Mouse (Mus musculus): Measurements from ENCODE around the gene Pes1. TPM values are rescaled to one million over a fixed set of nuclear protein-coding genes. Genes with fewer than 3 reads are reported as not detected.
A peak's percentile ranks its signal among the peaks of the same experiment; 100 is the strongest.
"Not testable (repeated sequence)": the region's sequence is repeated elsewhere in the genome, so short reads cannot be mapped to it uniquely, and the experiment has no call there.

Gene Pes1
- polyA plus RNA-seq, 1 experiment from 2014 or later = 69.7 TPM

DNA sequence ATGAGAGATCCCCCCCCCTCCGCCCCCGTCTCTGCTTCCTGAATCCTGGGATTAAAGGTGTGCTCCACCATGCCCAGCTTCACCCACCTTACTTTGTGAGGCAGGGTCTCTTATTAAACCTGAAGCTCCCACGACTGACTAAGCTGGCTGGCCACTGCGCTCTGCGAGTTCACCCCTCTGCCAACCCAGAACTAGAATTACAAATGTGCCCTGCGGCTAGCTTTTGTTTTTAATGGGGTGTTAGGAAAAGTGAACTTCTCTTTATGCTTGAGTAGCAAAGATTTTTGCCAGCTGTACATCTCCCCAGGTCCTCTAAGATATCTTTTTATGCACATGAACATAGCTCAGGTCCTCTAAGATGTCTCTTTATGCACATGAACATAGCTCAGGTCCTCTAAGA is 30.1 kb downstream of the Pes1 start:
- no peak for ATAC-seq (ENCODE audit: low FRiP score)
- WGBS = 84% methylated on average over 6 of the region's 6 CpGs
- Histone ChIP-seq H3K4me2 (replicated peaks) (no peak overlapping the region), H3K27me3 (peaks cover 25% of the 10 kb centered on the region), H3K36me3 (no peaks in the 10 kb centered on the region), H3K9me3 (replicated peaks) (no peaks in the 10 kb centered on the region), H3K4me1 (peaks cover 8% of the 10 kb centered on the region), H3K9ac (no peak overlapping the region), H3K4me3 (no peak overlapping the region), H3K27ac (no peak overlapping the region)

DNA sequence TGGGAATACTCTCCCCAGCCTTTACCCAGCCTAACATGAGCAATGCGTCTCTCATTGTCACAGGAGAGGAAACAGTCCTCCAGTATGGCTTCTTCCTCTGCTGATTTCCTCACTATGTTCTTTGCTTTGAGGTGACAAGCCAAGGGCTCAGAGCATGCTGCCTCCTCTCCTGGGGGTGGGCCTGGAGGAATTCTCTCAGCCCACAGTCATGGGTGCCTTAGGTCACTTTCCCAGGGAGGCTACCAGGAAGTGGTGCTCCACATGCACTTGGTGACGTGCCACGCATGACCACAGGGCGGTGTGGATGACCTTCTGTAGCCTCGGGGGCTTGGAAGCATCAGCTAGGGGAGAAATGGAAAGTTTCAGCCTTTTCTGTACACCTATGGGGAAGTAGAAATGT is 31.7 kb downstream of the Pes1 start:
- no peak overlapping the region for H3K4me3 ChIP-seq
- no peaks in the 10 kb centered on the region for H3K36me3 ChIP-seq
- H3K9me3 ChIP-seq (replicated peaks) = no peaks in the 10 kb centered on the region
- no peak overlapping the region for H3K9ac ChIP-seq
- 81% methylated on average over 5 of the region's 5 CpGs for WGBS
- peaks cover 8% of the 10 kb centered on the region for H3K4me1 ChIP-seq
- ATAC-seq (ENCODE audit: low FRiP score) = no peak
- H3K4me2 ChIP-seq (replicated peaks) = no peak overlapping the region
- peaks cover 40% of the 10 kb centered on the region for H3K27me3 ChIP-seq
- H3K27ac ChIP-seq = no peak overlapping the region

DNA sequence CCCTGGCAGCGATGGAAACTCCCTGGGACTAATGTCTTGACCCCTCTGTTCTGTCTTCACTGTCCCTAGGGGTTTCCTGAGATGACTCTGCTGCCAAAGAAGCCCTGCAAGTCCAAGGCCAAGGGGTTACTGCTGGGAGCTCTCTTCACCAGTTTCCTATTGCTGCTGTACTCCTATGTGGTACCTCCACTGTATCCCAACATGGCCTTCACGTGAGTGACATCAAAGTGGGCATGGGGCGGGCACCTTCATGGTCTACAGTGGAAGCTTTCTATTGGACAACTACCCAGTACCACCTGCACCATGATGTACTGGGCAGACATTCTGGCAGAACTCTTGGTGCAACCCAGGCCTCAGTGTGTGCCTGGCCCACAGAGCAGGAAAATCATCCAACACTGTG is 33.1 kb downstream of the Pes1 start:
- no peaks in the 10 kb centered on the region for H3K36me3 ChIP-seq
- WGBS = 90% methylated on average over 3 of the region's 3 CpGs
- H3K9ac ChIP-seq = no peak overlapping the region
- peaks cover 44% of the 10 kb centered on the region for H3K27me3 ChIP-seq
- H3K27ac ChIP-seq = no peak overlapping the region
- H3K4me1 ChIP-seq = peaks cover 8% of the 10 kb centered on the region
- no peak for ATAC-seq (ENCODE audit: low FRiP score)
- H3K4me2 ChIP-seq (replicated peaks) = no peak overlapping the region
- no peak overlapping the region for H3K4me3 ChIP-seq
- H3K9me3 ChIP-seq (replicated peaks) = no peaks in the 10 kb centered on the region

DNA sequence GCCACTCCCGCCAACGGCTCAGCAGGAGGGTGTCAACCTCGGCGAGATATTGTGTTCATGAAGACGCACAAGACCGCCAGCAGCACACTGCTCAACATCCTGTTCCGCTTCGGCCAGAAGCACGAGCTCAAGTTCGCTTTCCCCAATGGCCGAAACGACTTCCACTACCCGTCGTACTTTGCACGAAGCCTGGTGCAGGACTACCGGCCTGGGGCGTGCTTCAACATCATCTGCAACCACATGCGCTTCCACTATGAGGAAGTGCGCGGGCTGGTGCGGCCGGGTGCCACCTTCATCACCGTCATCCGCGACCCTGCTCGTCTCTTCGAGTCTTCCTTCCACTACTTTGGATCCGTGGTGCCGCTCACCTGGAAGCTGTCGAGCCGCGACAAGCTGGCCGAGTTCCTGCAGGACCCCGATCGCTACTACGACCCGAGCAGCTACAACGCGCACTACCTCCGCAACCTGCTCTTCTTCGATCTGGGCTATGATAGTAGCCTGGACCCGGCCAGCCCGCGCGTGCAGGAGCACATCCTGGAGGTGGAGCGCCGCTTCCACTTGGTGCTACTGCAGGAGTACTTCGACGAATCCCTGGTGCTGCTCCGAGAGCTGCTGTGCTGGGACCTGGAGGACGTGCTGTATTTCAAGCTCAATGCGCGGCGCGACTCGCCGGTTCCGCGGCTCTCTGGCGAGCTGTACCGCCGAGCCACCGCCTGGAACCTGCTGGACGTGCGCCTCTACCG is 34.4 kb downstream of the Pes1 start:
- Histone ChIP-seq H3K9me3 (replicated peaks) (no peaks in the 10 kb centered on the region), H3K4me3 (peak overlapping the region; percentile 30), H3K27ac (no peak overlapping the region), H3K9ac (no peak overlapping the region), H3K36me3 (no peaks in the 10 kb centered on the region), H3K4me2 (replicated peaks) (peak overlapping the region; percentile 54), H3K4me1 (peaks cover 8% of the 10 kb centered on the region), H3K27me3 (peaks cover 44% of the 10 kb centered on the region)
- ATAC-seq (ENCODE audit: low FRiP score) = no peak
- WGBS = 6% methylated on average over 66 of the region's 66 CpGs

DNA sequence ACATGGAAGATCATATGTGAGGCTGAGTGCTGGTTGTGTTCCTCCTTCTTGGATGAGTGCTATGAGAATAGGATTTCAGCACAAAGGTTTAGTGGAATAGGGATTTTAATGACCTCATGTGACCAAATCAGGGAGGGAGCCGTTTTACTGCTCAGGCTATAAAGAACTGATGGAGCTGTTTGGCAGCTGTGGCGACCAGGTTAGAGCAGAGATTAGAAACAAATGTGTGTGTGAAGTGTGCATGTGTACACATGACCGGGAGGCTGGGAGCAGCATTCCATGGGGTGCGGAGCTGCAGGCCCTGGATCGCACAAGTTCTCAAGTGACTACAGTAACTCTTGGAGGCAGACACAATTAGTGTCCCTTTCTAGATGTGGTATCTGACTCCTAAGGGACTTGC is 35.8 kb downstream of the Pes1 start:
- no peak overlapping the region for H3K4me3 ChIP-seq
- H3K4me1 ChIP-seq = peaks cover 8% of the 10 kb centered on the region
- no peak overlapping the region for H3K4me2 ChIP-seq (replicated peaks)
- H3K27me3 ChIP-seq = peaks cover 44% of the 10 kb centered on the region
- ATAC-seq (ENCODE audit: low FRiP score) = no peak
- WGBS = 79% methylated on average over 5 of the region's 5 CpGs
- no peak overlapping the region for H3K9ac ChIP-seq
- no peaks in the 10 kb centered on the region for H3K36me3 ChIP-seq
- H3K27ac ChIP-seq = no peak overlapping the region
- no peaks in the 10 kb centered on the region for H3K9me3 ChIP-seq (replicated peaks)

DNA sequence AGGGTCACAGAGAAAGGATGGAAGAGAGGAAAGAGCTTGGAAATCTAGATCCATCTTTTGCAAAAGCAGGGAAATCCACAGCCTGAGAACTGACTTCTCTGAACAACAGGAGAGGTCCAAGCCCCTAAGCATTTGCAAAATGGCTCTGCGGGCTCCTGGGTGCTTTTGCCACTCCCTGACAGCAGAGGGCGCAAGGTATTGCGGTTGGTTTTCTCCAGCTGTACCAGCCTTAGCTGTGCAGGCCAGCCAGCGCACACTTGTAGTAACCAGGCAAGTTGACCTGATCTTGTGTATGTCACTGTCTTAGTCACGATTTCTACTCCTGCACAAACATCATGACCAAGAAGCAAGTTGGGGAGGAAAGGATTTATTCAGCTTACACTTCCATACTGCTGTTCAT is 37.8 kb downstream of the Pes1 start:
- peaks cover 8% of the 10 kb centered on the region for H3K4me1 ChIP-seq
- 9% methylated on average over 5 of the region's 5 CpGs for WGBS
- no peaks in the 10 kb centered on the region for H3K9me3 ChIP-seq (replicated peaks)
- ATAC-seq (ENCODE audit: low FRiP score) = no peak
- no peak overlapping the region for H3K4me2 ChIP-seq (replicated peaks)
- no peak overlapping the region for H3K9ac ChIP-seq
- H3K27me3 ChIP-seq = peaks cover 43% of the 10 kb centered on the region
- H3K27ac ChIP-seq = no peak overlapping the region
- H3K4me3 ChIP-seq = no peak overlapping the region
- H3K36me3 ChIP-seq = no peaks in the 10 kb centered on the region

DNA sequence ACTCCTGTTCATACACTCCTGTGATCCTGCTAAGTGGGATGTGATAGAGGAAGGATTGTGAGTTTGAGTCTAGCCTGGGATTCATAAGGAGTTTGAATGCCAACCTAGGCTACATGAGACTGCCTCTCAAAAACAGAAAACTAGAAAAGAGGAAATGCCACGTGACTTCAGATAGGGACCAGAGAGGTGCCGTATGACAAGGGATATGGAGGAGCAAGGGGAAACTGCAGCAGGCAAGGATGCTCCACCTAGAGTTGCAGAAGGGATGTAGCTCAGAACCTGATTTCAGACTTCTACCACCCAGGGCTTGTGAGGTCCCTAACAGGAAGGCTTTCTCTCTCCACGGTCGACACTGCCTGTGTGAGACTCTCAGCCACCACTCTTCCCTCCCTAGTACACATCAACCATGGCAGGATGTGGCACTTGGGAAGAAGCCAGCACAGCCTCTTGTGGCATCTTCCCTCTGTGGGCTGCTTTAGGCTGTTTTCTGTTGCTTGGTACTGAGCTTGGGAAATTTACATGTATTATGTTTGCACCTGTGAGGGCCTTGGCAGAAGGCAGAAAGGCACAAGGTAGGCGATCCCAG is 41.5 kb downstream of the Pes1 start:
- no peaks in the 10 kb centered on the region for H3K4me1 ChIP-seq
- H3K27ac ChIP-seq = no peak overlapping the region
- no peak for ATAC-seq (ENCODE audit: low FRiP score)
- H3K4me3 ChIP-seq = no peak overlapping the region
- no peak overlapping the region for H3K4me2 ChIP-seq (replicated peaks)
- no peaks in the 10 kb centered on the region for H3K9me3 ChIP-seq (replicated peaks)
- no peaks in the 10 kb centered on the region for H3K36me3 ChIP-seq
- H3K9ac ChIP-seq = no peak overlapping the region
- WGBS = 76% methylated on average over 5 of the region's 5 CpGs
- peaks cover 7% of the 10 kb centered on the region for H3K27me3 ChIP-seq

DNA sequence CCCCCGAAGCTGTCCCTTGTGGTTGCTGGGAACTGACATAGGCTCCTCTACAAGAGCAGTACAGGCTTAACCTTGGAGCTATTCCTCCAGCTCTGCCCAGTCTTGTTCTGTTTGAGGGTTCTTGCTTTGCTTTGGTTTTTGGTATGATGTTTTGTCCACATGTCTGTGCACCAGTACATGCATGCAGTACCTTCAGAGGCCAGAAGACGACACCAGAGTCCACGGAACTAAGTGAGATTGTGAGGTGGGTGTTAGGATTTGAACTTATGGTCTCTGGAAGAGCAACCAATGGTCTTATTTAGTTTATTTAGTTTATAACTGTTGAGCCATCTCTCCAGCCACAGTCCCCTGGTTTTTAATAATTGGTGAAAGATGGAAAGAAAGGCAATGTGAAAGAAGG is 42.7 kb downstream of the Pes1 start:
- Histone ChIP-seq H3K27ac (no peak overlapping the region), H3K36me3 (no peaks in the 10 kb centered on the region), H3K27me3 (no peaks in the 10 kb centered on the region; the same call in 1 of the 2 replicates), H3K9me3 (replicated peaks) (no peaks in the 10 kb centered on the region), H3K4me3 (no peak overlapping the region), H3K4me1 (no peaks in the 10 kb centered on the region), H3K9ac (no peak overlapping the region), H3K4me2 (replicated peaks) (no peak overlapping the region)
- WGBS = 81% methylated on average over 3 of the region's 3 CpGs
- no peak for ATAC-seq (ENCODE audit: low FRiP score)

DNA sequence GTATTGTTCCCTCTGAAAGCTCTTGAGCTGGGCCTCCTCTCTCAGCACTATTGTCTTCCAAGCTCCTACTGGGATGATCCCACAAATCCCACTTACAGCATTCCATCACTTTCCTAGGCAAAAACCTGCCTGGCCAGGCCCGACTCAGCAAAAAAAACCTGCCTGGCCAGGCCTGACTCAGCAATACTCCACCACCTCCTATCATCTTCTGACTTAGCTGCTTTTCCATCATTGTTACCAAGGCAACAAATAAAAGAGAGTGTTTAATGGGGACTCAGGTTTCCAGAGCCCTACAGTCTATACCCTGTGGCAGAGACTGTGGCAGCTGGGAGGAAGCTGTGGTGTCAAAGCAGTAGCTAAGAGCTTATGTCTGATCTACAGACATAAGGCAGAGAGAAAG is 48.8 kb downstream of the Pes1 start:
- Histone ChIP-seq H3K27ac (no peak overlapping the region), H3K36me3 (no peaks in the 10 kb centered on the region), H3K9ac (no peak overlapping the region), H3K4me1 (no peaks in the 10 kb centered on the region), H3K9me3 (replicated peaks) (peaks cover 10% of the 10 kb centered on the region; the same call in 1 of the 2 replicates), H3K4me2 (replicated peaks) (no peak overlapping the region), H3K27me3 (no peaks in the 10 kb centered on the region), H3K4me3 (no peak overlapping the region)
- ATAC-seq (ENCODE audit: low FRiP score) = no peak
- 90% methylated on average over 1 of the region's 1 CpGs for WGBS

DNA sequence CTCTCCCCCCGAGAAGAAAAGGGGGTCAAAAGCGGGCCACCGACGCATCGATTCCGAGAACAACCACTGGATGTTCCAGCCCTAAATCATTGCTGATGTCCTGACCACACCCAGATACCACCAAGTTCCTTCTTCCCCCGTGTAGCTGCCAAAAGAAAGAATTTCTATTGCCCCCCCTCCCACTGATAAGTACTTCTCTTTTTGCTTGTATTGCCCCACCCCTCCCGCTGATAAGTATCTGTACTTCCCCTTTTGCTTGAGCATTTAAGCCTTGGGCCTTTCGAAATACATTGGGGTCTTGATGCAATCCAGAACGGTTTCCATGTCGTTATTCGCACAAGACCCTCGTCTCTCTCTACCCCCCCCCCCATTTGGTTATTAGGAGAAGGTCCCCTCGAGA is 52.0 kb downstream of the Pes1 start:
- not testable (repeated sequence) for H3K4me1 ChIP-seq; ATAC-seq (ENCODE audit: low FRiP score); H3K27ac ChIP-seq; H3K27me3 ChIP-seq; H3K4me3 ChIP-seq; H3K9ac ChIP-seq; H3K4me2 ChIP-seq (replicated peaks); H3K36me3 ChIP-seq
- peaks cover 10% of the 10 kb centered on the region; the same call in 1 of the 2 replicates for H3K9me3 ChIP-seq (replicated peaks)
- WGBS = 94% methylated on average over 14 of the region's 14 CpGs

DNA sequence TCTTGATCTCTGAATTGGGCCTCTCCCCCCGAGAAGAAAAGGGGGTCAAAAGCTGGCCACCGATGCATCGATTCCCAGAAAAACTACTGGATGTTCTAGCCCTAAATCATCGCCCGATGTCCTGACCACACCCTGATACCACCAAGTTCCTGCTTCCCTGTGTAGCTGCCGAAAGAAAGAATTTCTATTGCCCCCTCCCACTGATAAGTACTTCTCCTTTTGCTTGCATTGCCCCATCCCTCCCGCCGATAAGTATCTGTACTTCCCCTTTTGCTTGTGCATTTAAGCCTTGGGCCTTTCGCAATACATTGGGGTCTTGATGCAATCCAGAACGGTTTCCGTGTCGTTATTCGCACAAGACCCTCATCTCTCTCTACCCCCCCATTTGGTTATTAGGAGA is 58.3 kb downstream of the Pes1 start:
- not testable (repeated sequence) for H3K9me3 ChIP-seq (replicated peaks); ATAC-seq (ENCODE audit: low FRiP score); H3K4me3 ChIP-seq; H3K9ac ChIP-seq; H3K4me1 ChIP-seq; H3K27me3 ChIP-seq; H3K36me3 ChIP-seq; H3K27ac ChIP-seq; H3K4me2 ChIP-seq (replicated peaks)
- 92% methylated on average over 13 of the region's 13 CpGs for WGBS

DNA sequence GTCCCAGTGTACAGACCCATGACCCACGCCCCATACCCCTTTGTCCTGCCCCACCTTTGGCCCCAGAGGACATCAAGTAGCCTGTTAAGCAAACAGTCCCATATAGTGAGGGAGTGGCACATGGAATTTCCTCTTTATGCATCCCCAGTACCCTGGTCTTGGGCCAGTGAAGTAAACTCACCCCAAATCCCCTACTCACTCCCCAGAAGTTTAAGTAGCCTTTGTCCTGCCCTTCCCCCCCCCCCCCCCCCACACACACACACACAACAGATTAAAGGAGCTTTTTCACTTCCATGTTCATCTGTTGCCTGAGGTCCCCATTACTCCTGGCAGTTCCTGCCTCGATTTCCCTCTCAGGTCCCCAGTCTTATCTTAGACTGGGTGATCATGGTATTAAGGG is 59.5 kb downstream of the Pes1 start:
- Histone ChIP-seq H3K9ac (no peak overlapping the region), H3K36me3 (no peaks in the 10 kb centered on the region), H3K4me2 (replicated peaks) (no peak overlapping the region), H3K9me3 (replicated peaks) (no peaks in the 10 kb centered on the region), H3K27me3 (no peaks in the 10 kb centered on the region), H3K4me3 (no peak overlapping the region), H3K27ac (no peak overlapping the region), H3K4me1 (no peaks in the 10 kb centered on the region)
- 78% methylated on average over 2 of the region's 2 CpGs for WGBS
- ATAC-seq (ENCODE audit: low FRiP score) = no peak

DNA sequence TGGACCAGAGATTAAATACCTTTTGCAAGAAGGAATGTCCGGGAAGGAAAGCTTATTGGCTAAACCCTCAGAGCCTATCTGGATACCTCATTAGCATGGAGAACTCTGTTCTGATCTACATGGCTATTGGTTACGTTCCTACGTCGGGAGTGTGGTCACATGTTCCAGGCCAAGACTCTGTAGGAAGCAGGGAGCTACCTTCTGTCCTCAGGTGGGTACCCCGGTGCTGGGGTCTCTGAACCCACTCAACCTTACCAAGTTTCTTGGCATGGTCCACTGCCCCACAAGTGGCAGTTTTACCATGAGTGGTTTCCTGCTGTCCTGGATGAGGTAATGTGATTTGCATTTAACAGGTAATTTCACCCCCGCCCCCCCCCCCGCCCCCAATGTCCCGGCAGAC is 63.3 kb downstream of the Pes1 start:
- Histone ChIP-seq H3K4me3 (no peak overlapping the region), H3K9ac (no peak overlapping the region), H3K36me3 (no peaks in the 10 kb centered on the region), H3K4me1 (no peaks in the 10 kb centered on the region), H3K9me3 (replicated peaks) (no peaks in the 10 kb centered on the region), H3K4me2 (replicated peaks) (no peak overlapping the region), H3K27me3 (peaks cover 10% of the 10 kb centered on the region), H3K27ac (no peak overlapping the region)
- 82% methylated on average over 8 of the region's 8 CpGs for WGBS
- no peak for ATAC-seq (ENCODE audit: low FRiP score)

All from hindbrain, embryonic 12.5 days (tissue).